Mouse (Mus musculus): ENCODE results near the gene Crb1. TPM values are rescaled to one million over a fixed set of nuclear protein-coding genes. Genes with fewer than 3 reads are reported as not detected.
"Not testable (repeated sequence)": the region's sequence is repeated elsewhere in the genome, so short reads cannot be mapped to it uniquely, and the experiment has no call there.

Crb1 gene
- total RNA-seq, 2 experiments from 2014 or later, result 1.1 to 1.2 TPM

- H3K27ac ChIP-seq, result no peak overlapping the region
- DNase-seq (ENCODE audit: extremely low spot score in 1 of 2, low spot score in 2 of 2), result no peak
- intact Hi-C loops (cut with DNase I), result no loop called here
- H3K4me3 ChIP-seq, result no peak overlapping the region
- TF ChIP-seq CTCF (IDR thresholded peaks at IDR 0.05), result no peak; the same call in 1 of the 2 replicates
These were observed 51.5 kb downstream of the Crb1 start for GRCm38 (mm10) chr1:139325378-139325777.

GRCm38 (mm10) chr1:139319798-139320197, 57.1 kb downstream of the Crb1 start:
- intact Hi-C loops (cut with DNase I), result no loop called here
- no peak for DNase-seq (ENCODE audit: extremely low spot score in 1 of 2, low spot score in 2 of 2)
- Histone ChIP-seq H3K4me3 (no peak overlapping the region), H3K27ac (no peak overlapping the region)
- TF ChIP-seq CTCF (IDR thresholded peaks at IDR 0.05), result no peak

- intact Hi-C loops (cut with DNase I), result no loop called here
- no peak for DNase-seq (ENCODE audit: extremely low spot score in 1 of 2, low spot score in 2 of 2)
- peak; percentile 44 for TF ChIP-seq CTCF (IDR thresholded peaks at IDR 0.05)
These were observed 62.5 kb downstream of the Crb1 start for GRCm38 (mm10) chr1:139314297-139314874.

GRCm38 (mm10) chr1:139308915-139309314, 68.0 kb downstream of the Crb1 start:
- Histone ChIP-seq H3K27ac (no peak overlapping the region), H3K4me3 (no peak overlapping the region)
- TF ChIP-seq CTCF (IDR thresholded peaks at IDR 0.05), result no peak
- intact Hi-C loops (cut with DNase I), result no loop called here
- DNase-seq (ENCODE audit: extremely low spot score in 1 of 2, low spot score in 2 of 2), result no peak

More at GRCm38 (mm10) chr1:139314297-139314874, 62.5 kb downstream of the Crb1 start:
- H3K27ac ChIP-seq, result no peak overlapping the region
- no peak overlapping the region for H3K4me3 ChIP-seq

- H3K4me3 ChIP-seq; intact Hi-C loops (cut with DNase I); DNase-seq (ENCODE audit: extremely low spot score in 1 of 2, low spot score in 2 of 2); H3K27ac ChIP-seq: not testable (repeated sequence)
These were observed 74.4 kb downstream of the Crb1 start for GRCm38 (mm10) chr1:139302519-139302918.

- Histone ChIP-seq H3K27ac (no peak overlapping the region), H3K4me3 (no peak overlapping the region)
- TF ChIP-seq CTCF (IDR thresholded peaks at IDR 0.05), result no peak
- no peak for DNase-seq (ENCODE audit: extremely low spot score in 1 of 2, low spot score in 2 of 2)
- intact Hi-C loops (cut with DNase I), result no loop called here
These were observed 75.1 kb downstream of the Crb1 start for GRCm38 (mm10) chr1:139301830-139302229.

- DNase-seq (ENCODE audit: extremely low spot score in 1 of 2, low spot score in 2 of 2), result no peak
- no peak overlapping the region for H3K4me3 ChIP-seq
- no peak overlapping the region for H3K27ac ChIP-seq
- TF ChIP-seq CTCF (IDR thresholded peaks at IDR 0.05), result no peak
- intact Hi-C loops (cut with DNase I), result no loop called here
These were observed 84.9 kb downstream of the Crb1 start for GRCm38 (mm10) chr1:139292023-139292422.

GRCm38 (mm10) chr1:139291593-139291992, 85.3 kb downstream of the Crb1 start:
- no peak overlapping the region for H3K4me3 ChIP-seq
- no peak overlapping the region for H3K27ac ChIP-seq
- intact Hi-C loops (cut with DNase I), result no loop called here
- DNase-seq (ENCODE audit: extremely low spot score in 1 of 2, low spot score in 2 of 2), result no peak
- no peak for TF ChIP-seq CTCF (IDR thresholded peaks at IDR 0.05)

GRCm38 (mm10) chr1:139276619-139277320, 100.1 kb downstream of the Crb1 start:
- no peak overlapping the region for H3K27ac ChIP-seq
- no peak for DNase-seq (ENCODE audit: extremely low spot score in 1 of 2, low spot score in 2 of 2)
- H3K4me3 ChIP-seq, result no peak overlapping the region
- no peak for TF ChIP-seq CTCF (IDR thresholded peaks at IDR 0.05)
- intact Hi-C loops (cut with DNase I), result no loop called here

- Histone ChIP-seq H3K4me3 (no peak overlapping the region), H3K27ac (no peak overlapping the region)
- peak; percentile 12 to 37 for DNase-seq (ENCODE audit: extremely low spot score in 1 of 2, low spot score in 2 of 2)
- TF ChIP-seq CTCF (IDR thresholded peaks at IDR 0.05), result peak; percentile 88
- intact Hi-C loops (cut with DNase I), result loop anchor here (1.0 to 10.0 kb wide), 4 partner anchors 96 to 943 kb away; no protein-coding TSS in a partner anchor
These were observed 109.1 kb downstream of the Crb1 start for GRCm38 (mm10) chr1:139267844-139268243.

- intact Hi-C loops (cut with DNase I), result loop anchor here (10.0 kb wide), 1 partner anchor 939 kb away; no protein-coding TSS in a partner anchor
- DNase-seq (ENCODE audit: extremely low spot score in 1 of 2, low spot score in 2 of 2), result no peak
- no peak overlapping the region for H3K4me3 ChIP-seq
- no peak overlapping the region for H3K27ac ChIP-seq
- TF ChIP-seq CTCF (IDR thresholded peaks at IDR 0.05), result no peak
These were observed 112.7 kb downstream of the Crb1 start for GRCm38 (mm10) chr1:139264245-139264644.

GRCm38 (mm10) chr1:139263158-139263557, 113.7 kb downstream of the Crb1 start:
- intact Hi-C loops (cut with DNase I), result loop anchor here (10.0 kb wide), 1 partner anchor 938 kb away; no protein-coding TSS in a partner anchor
- H3K27ac ChIP-seq, result no peak overlapping the region
- H3K4me3 ChIP-seq, result no peak overlapping the region
- no peak for TF ChIP-seq CTCF (IDR thresholded peaks at IDR 0.05)
- no peak for DNase-seq (ENCODE audit: extremely low spot score in 1 of 2, low spot score in 2 of 2)

All from left cerebral cortex, adult 2 months (tissue).